Mouse (Mus musculus) spleen, postnatal 14 days (tissue): ENCODE measurements around the gene Zap70.

Experiments
- DNase-seq, 2 experiments: peaks; one replicate each; pipeline ENCODE4 v3.0.0; 2021 to 2022; ENCODE audit warnings: low spot score in 2 of 2

Gene Zap70

GRCm38 (mm10) chr1:36830913-36831866 lies 69.6 kb downstream of the Zap70 start:
- no peak for DNase-seq
